Mouse (Mus musculus): ENCODE data around the gene Sec61a1. TPM values are rescaled to one million over a fixed set of nuclear protein-coding genes. Genes with fewer than 3 reads are reported as not detected.
A peak's percentile ranks its signal among the peaks of the same experiment; 100 is the strongest.

Gene Sec61a1
- polyA plus RNA-seq, 1 experiment from 2014 or later, result 165 TPM

GRCm38 (mm10) chr6:88548405-88549049, 29.8 kb upstream of the Sec61a1 start:
- H3K9ac ChIP-seq (ENCODE audit: low read length), result no peak overlapping the region
- H3K27ac ChIP-seq (ENCODE audit: low read depth, low read length), result no peak overlapping the region
- H3K36me3 ChIP-seq (ENCODE audit: control insufficient read depth, insufficient read depth, low read length), result no peaks in the 10 kb centered on the region
- H3K4me3 ChIP-seq (ENCODE audit: low read depth, low read length), result no peak overlapping the region
- no peak overlapping the region for H3K4me2 ChIP-seq
- WGBS, result 84% methylated on average over 10 of the region's 10 CpGs
- H3K4me1 ChIP-seq (ENCODE audit: control insufficient read depth, insufficient read depth, low read length), result peaks cover 9% of the 10 kb centered on the region
- no peak for ATAC-seq (ENCODE audit: low FRiP score)
- H3K27me3 ChIP-seq (ENCODE audit: control insufficient read depth, insufficient read depth, low read length), result peaks cover 2% of the 10 kb centered on the region
- H3K9me3 ChIP-seq (ENCODE audit: control insufficient read depth, low read length), result no peaks in the 10 kb centered on the region
- no peak for DNase-seq (ENCODE audit: low spot score, missing footprints)

GRCm38 (mm10) chr6:88545397-88545790, 26.7 kb upstream of the Sec61a1 start:
- Histone ChIP-seq H3K4me3 (ENCODE audit: low read depth, low read length) (no peak overlapping the region), H3K9ac (ENCODE audit: low read length) (peak overlapping the region; percentile 54), H3K9me3 (ENCODE audit: control insufficient read depth, low read length) (no peaks in the 10 kb centered on the region), H3K36me3 (ENCODE audit: control insufficient read depth, insufficient read depth, low read length) (no peaks in the 10 kb centered on the region), H3K4me2 (peak overlapping the region; percentile 29), H3K27me3 (ENCODE audit: control insufficient read depth, insufficient read depth, low read length) (peaks cover 2% of the 10 kb centered on the region), H3K4me1 (ENCODE audit: control insufficient read depth, insufficient read depth, low read length) (peaks cover 9% of the 10 kb centered on the region), H3K27ac (ENCODE audit: low read depth, low read length) (peak overlapping the region; percentile 72)
- ATAC-seq (ENCODE audit: low FRiP score) (peak; percentile 36; the same call in 1 of the 2 replicates), DNase-seq (ENCODE audit: low spot score, missing footprints) (peak; percentile 92)
- WGBS, result 14% methylated on average over 10 of the region's 10 CpGs

GRCm38 (mm10) chr6:88544644-88545396, 26.1 kb upstream of the Sec61a1 start:
- Histone ChIP-seq H3K4me1 (ENCODE audit: control insufficient read depth, insufficient read depth, low read length) (peaks cover 9% of the 10 kb centered on the region), H3K27me3 (ENCODE audit: control insufficient read depth, insufficient read depth, low read length) (peaks cover 2% of the 10 kb centered on the region), H3K36me3 (ENCODE audit: control insufficient read depth, insufficient read depth, low read length) (no peaks in the 10 kb centered on the region), H3K9ac (ENCODE audit: low read length) (peak overlapping the region; percentile 54), H3K4me2 (peak overlapping the region; percentile 29), H3K9me3 (ENCODE audit: control insufficient read depth, low read length) (no peaks in the 10 kb centered on the region), H3K27ac (ENCODE audit: low read depth, low read length) (peak overlapping the region; percentile 72), H3K4me3 (ENCODE audit: low read depth, low read length) (no peak overlapping the region)
- ATAC-seq (ENCODE audit: low FRiP score) (peak; percentile 57; the same call in 1 of the 2 replicates), DNase-seq (ENCODE audit: low spot score, missing footprints) (no peak)
- 31% methylated on average over 11 of the region's 11 CpGs for WGBS

DNA sequence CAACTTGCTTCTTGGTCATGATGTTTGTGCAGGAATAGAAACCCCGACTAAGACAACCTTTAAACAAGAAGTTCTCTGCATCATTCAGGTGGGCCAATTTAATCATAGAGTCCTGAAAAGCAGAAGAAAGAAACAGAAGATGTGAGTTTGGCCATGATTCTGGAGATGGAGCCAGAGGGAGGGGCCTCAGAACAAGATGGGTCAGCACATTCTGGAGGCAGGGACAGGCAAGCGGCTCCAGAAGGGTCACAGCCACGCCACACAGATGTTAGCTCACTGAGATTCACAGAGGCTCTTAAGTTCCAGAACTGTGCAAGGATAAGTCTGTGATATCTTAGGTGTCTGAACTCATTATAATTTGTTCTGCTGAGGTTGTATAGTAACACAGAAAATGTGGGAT, 25.5 kb upstream of the Sec61a1 start:
- H3K27ac ChIP-seq (ENCODE audit: low read depth, low read length), result 0 out of 2 replicates have a peak overlapping the region, but pooled peaks have one; percentile 40
- no peaks in the 10 kb centered on the region for H3K9me3 ChIP-seq (ENCODE audit: control insufficient read depth, low read length)
- 85% methylated on average over 3 of the region's 3 CpGs for WGBS
- H3K4me3 ChIP-seq (ENCODE audit: low read depth, low read length), result no peak overlapping the region
- H3K27me3 ChIP-seq (ENCODE audit: control insufficient read depth, insufficient read depth, low read length), result peaks cover 2% of the 10 kb centered on the region
- no peak overlapping the region for H3K9ac ChIP-seq (ENCODE audit: low read length)
- no peak overlapping the region for H3K4me2 ChIP-seq
- DNase-seq (ENCODE audit: low spot score, missing footprints), result no peak
- H3K4me1 ChIP-seq (ENCODE audit: control insufficient read depth, insufficient read depth, low read length), result peaks cover 9% of the 10 kb centered on the region
- no peaks in the 10 kb centered on the region for H3K36me3 ChIP-seq (ENCODE audit: control insufficient read depth, insufficient read depth, low read length)
- ATAC-seq (ENCODE audit: low FRiP score), result no peak

GRCm38 (mm10) chr6:88540093-88540755, 21.5 kb upstream of the Sec61a1 start:
- Histone ChIP-seq H3K27ac (ENCODE audit: low read depth, low read length) (no peak overlapping the region), H3K4me1 (ENCODE audit: control insufficient read depth, insufficient read depth, low read length) (peaks cover 4% of the 10 kb centered on the region), H3K36me3 (ENCODE audit: control insufficient read depth, insufficient read depth, low read length) (no peaks in the 10 kb centered on the region), H3K9ac (ENCODE audit: low read length) (no peak overlapping the region), H3K27me3 (ENCODE audit: control insufficient read depth, insufficient read depth, low read length) (peaks cover 2% of the 10 kb centered on the region; the same call in 1 of the 2 replicates), H3K9me3 (ENCODE audit: control insufficient read depth, low read length) (no peaks in the 10 kb centered on the region), H3K4me3 (ENCODE audit: low read depth, low read length) (no peak overlapping the region), H3K4me2 (no peak overlapping the region)
- no peak for ATAC-seq (ENCODE audit: low FRiP score)
- DNase-seq (ENCODE audit: low spot score, missing footprints), result no peak
- 79% methylated on average over 2 of the region's 2 CpGs for WGBS

DNA sequence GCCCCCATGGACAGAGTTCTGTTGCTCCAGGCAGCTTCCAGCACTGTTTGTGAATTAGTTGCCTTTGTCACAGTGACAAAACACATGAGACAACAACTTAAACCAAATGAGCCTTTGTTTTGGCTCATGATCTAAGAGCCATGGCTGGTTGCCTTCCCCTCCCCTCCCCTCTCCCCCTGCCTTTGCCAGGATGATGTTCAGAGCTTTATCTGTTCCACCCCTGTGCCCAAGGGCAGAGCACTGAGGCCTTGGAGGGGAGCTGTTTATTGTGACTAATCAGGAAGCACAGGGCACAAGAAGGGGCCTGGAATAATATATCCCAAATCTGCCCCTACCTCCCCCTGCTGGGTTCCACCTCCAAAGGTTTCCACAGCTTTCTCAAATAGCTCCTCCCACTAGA, 11.6 kb upstream of the Sec61a1 start:
- DNase-seq (ENCODE audit: low spot score, missing footprints), result no peak
- Histone ChIP-seq H3K4me2 (no peak overlapping the region), H3K9ac (ENCODE audit: low read length) (no peak overlapping the region), H3K36me3 (ENCODE audit: control insufficient read depth, insufficient read depth, low read length) (no peaks in the 10 kb centered on the region), H3K4me1 (ENCODE audit: control insufficient read depth, insufficient read depth, low read length) (no peaks in the 10 kb centered on the region), H3K27ac (ENCODE audit: low read depth, low read length) (no peak overlapping the region), H3K9me3 (ENCODE audit: control insufficient read depth, low read length) (no peaks in the 10 kb centered on the region), H3K4me3 (ENCODE audit: low read depth, low read length) (no peak overlapping the region), H3K27me3 (ENCODE audit: control insufficient read depth, insufficient read depth, low read length) (no peaks in the 10 kb centered on the region)
- ATAC-seq (ENCODE audit: low FRiP score), result no peak

DNA sequence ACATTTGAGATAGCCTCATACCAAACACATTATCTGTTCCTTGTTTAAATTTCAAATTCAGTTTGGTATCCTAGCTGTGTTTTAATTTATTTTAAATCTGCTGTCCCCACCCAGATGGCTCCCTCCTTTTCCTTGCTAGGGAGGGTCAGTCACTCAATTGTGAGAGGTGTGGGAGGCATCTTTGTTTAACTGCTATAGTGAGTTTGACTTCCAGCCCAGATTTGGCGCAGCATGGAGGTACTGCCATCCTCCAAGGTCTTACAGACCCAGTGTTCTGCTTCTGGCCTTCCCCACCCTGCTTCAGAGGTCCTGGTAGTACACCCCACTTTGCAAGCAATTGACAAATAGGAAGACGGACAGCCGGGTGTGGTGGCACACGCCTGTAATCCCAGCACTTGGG, 5.4 kb upstream of the Sec61a1 start:
- Histone ChIP-seq H3K4me2 (no peak overlapping the region), H3K27me3 (ENCODE audit: control insufficient read depth, insufficient read depth, low read length) (no peaks in the 10 kb centered on the region), H3K9ac (ENCODE audit: low read length) (no peak overlapping the region), H3K36me3 (ENCODE audit: control insufficient read depth, insufficient read depth, low read length) (no peaks in the 10 kb centered on the region), H3K27ac (ENCODE audit: low read depth, low read length) (no peak overlapping the region), H3K9me3 (ENCODE audit: control insufficient read depth, low read length) (no peaks in the 10 kb centered on the region), H3K4me1 (ENCODE audit: control insufficient read depth, insufficient read depth, low read length) (peaks cover 2% of the 10 kb centered on the region; the same call in 1 of the 2 replicates), H3K4me3 (ENCODE audit: low read depth, low read length) (no peak overlapping the region)
- ATAC-seq (ENCODE audit: low FRiP score) (no peak), DNase-seq (ENCODE audit: low spot score, missing footprints) (no peak)
- 82% methylated on average over 4 of the region's 4 CpGs for WGBS

DNA sequence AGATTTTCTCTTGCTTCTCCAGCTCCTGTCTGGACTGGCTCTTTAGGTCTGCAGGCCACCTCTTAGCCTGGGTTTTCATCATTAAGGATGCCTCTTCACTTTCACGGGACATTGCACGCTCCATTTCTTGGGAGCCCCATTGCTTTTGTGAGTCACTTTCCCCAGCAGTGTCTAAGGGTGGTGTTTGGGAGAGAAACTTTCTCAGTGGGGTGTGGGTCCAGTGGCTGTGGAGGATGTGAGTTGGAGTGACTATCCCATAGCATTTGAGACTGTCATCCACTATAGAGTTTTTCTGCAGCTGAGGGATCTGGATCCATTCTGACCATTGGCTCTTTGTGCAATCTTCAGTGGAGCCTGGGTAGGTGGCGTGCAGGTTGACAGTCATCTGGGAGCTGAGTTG, 4.7 kb upstream of the Sec61a1 start:
- H3K4me2 ChIP-seq, result no peak overlapping the region
- H3K36me3 ChIP-seq (ENCODE audit: control insufficient read depth, insufficient read depth, low read length), result no peaks in the 10 kb centered on the region
- 87% methylated on average over 3 of the region's 3 CpGs for WGBS
- peaks cover 2% of the 10 kb centered on the region; the same call in 1 of the 2 replicates for H3K4me1 ChIP-seq (ENCODE audit: control insufficient read depth, insufficient read depth, low read length)
- no peaks in the 10 kb centered on the region for H3K9me3 ChIP-seq (ENCODE audit: control insufficient read depth, low read length)
- ATAC-seq (ENCODE audit: low FRiP score) (no peak), DNase-seq (ENCODE audit: low spot score, missing footprints) (no peak)
- no peak overlapping the region for H3K9ac ChIP-seq (ENCODE audit: low read length)
- no peak overlapping the region for H3K4me3 ChIP-seq (ENCODE audit: low read depth, low read length)
- H3K27me3 ChIP-seq (ENCODE audit: control insufficient read depth, insufficient read depth, low read length), result no peaks in the 10 kb centered on the region
- H3K27ac ChIP-seq (ENCODE audit: low read depth, low read length), result no peak overlapping the region

- ATAC-seq (ENCODE audit: low FRiP score), result no peak
- H3K4me3 ChIP-seq (ENCODE audit: low read depth, low read length), result no peak overlapping the region
- H3K4me2 ChIP-seq, result no peak overlapping the region
- H3K27me3 ChIP-seq (ENCODE audit: control insufficient read depth, insufficient read depth, low read length), result no peaks in the 10 kb centered on the region
- H3K9ac ChIP-seq (ENCODE audit: low read length), result no peak overlapping the region
- DNase-seq (ENCODE audit: low spot score, missing footprints), result no peak
- peaks cover 2% of the 10 kb centered on the region; the same call in 1 of the 2 replicates for H3K4me1 ChIP-seq (ENCODE audit: control insufficient read depth, insufficient read depth, low read length)
- no peaks in the 10 kb centered on the region for H3K9me3 ChIP-seq (ENCODE audit: control insufficient read depth, low read length)
- no peaks in the 10 kb centered on the region for H3K36me3 ChIP-seq (ENCODE audit: control insufficient read depth, insufficient read depth, low read length)
- WGBS, result 78% methylated on average over 3 of the region's 3 CpGs
- no peak overlapping the region for H3K27ac ChIP-seq (ENCODE audit: low read depth, low read length)
Measured at GRCm38 (mm10) chr6:88523043-88523442, 4.3 kb upstream of the Sec61a1 start.
